Mouse (Mus musculus): ENCODE measurements at regions not wholly inside any gene's neighbourhood (a gene's known extent, or its start where the extent isn't known, plus 50 kb on each side); places are given as distances from the start of the nearest gene placed in this dataset.

- Histone ChIP-seq H3K4me2 (replicated peaks; ENCODE audit: low read depth, low read length, severe bottlenecking) (no peak overlapping the region), H3K9me3 (ENCODE audit: control insufficient read depth, low read length) (no peaks in the 10 kb centered on the region), H3K36me3 (ENCODE audit: control insufficient read depth, insufficient read depth, low read length) (no peaks in the 10 kb centered on the region), H3K9ac (ENCODE audit: low read depth, low read length, severe bottlenecking) (no peak overlapping the region), H3K27ac (replicated peaks; ENCODE audit: low read depth, low read length) (no peak overlapping the region), H3K27me3 (ENCODE audit: control insufficient read depth, insufficient read depth, low read length) (no peaks in the 10 kb centered on the region), H3K4me1 (ENCODE audit: control insufficient read depth, insufficient read depth, low read length) (no peaks in the 10 kb centered on the region), H3K4me3 (replicated peaks; ENCODE audit: low read length) (no peak overlapping the region)
- DNase-seq (ENCODE audit: low spot score) (no peak), ATAC-seq (ENCODE audit: low FRiP score, low read depth) (no peak)
- no peak for TF ChIP-seq POLR2A (IDR thresholded peaks at IDR 0.05; ENCODE audit: borderline replicate concordance, extremely low read depth, insufficient read depth, insufficient read length)
- WGBS, result 43% methylated on average over 3 of the region's 3 CpGs
These were observed 111.1 kb downstream of the S1pr1 start for GRCm38 (mm10) chr3:115603803-115604202.

GRCm38 (mm10) chr3:115599281-115599680, 115.6 kb downstream of the S1pr1 start:
- no peak overlapping the region for H3K27ac ChIP-seq (replicated peaks; ENCODE audit: low read depth, low read length)
- H3K4me2 ChIP-seq (replicated peaks; ENCODE audit: low read depth, low read length, severe bottlenecking), result no peak overlapping the region
- ATAC-seq (ENCODE audit: low FRiP score, low read depth), result no peak
- no peaks in the 10 kb centered on the region for H3K36me3 ChIP-seq (ENCODE audit: control insufficient read depth, insufficient read depth, low read length)
- H3K4me3 ChIP-seq (replicated peaks; ENCODE audit: low read length), result no peak overlapping the region
- no peak for TF ChIP-seq POLR2A (IDR thresholded peaks at IDR 0.05; ENCODE audit: borderline replicate concordance, extremely low read depth, insufficient read depth, insufficient read length)
- no peak overlapping the region for H3K9ac ChIP-seq (ENCODE audit: low read depth, low read length, severe bottlenecking)
- no peaks in the 10 kb centered on the region for H3K4me1 ChIP-seq (ENCODE audit: control insufficient read depth, insufficient read depth, low read length)
- no peak for DNase-seq (ENCODE audit: low spot score)
- no peaks in the 10 kb centered on the region for H3K27me3 ChIP-seq (ENCODE audit: control insufficient read depth, insufficient read depth, low read length)
- WGBS, result 84% methylated on average over 2 of the region's 2 CpGs
- no peaks in the 10 kb centered on the region for H3K9me3 ChIP-seq (ENCODE audit: control insufficient read depth, low read length)

GRCm38 (mm10) chr3:115596523-115596922, 118.3 kb downstream of the S1pr1 start:
- Histone ChIP-seq H3K9me3 (ENCODE audit: control insufficient read depth, low read length) (no peaks in the 10 kb centered on the region), H3K4me3 (replicated peaks; ENCODE audit: low read length) (no peak overlapping the region), H3K4me2 (replicated peaks; ENCODE audit: low read depth, low read length, severe bottlenecking) (no peak overlapping the region), H3K27me3 (ENCODE audit: control insufficient read depth, insufficient read depth, low read length) (no peaks in the 10 kb centered on the region), H3K27ac (replicated peaks; ENCODE audit: low read depth, low read length) (no peak overlapping the region), H3K9ac (ENCODE audit: low read depth, low read length, severe bottlenecking) (no peak overlapping the region), H3K36me3 (ENCODE audit: control insufficient read depth, insufficient read depth, low read length) (no peaks in the 10 kb centered on the region), H3K4me1 (ENCODE audit: control insufficient read depth, insufficient read depth, low read length) (no peaks in the 10 kb centered on the region)
- peak; percentile 14 for DNase-seq (ENCODE audit: low spot score)
- WGBS, result 29% methylated on average over 6 of the region's 6 CpGs
- ATAC-seq (ENCODE audit: low FRiP score, low read depth), result no peak
- TF ChIP-seq POLR2A (IDR thresholded peaks at IDR 0.05; ENCODE audit: borderline replicate concordance, extremely low read depth, insufficient read depth, insufficient read length), result no peak

- TF ChIP-seq POLR2A (IDR thresholded peaks at IDR 0.05; ENCODE audit: borderline replicate concordance, extremely low read depth, insufficient read depth, insufficient read length), result no peak
- Histone ChIP-seq H3K36me3 (ENCODE audit: control insufficient read depth, insufficient read depth, low read length) (no peaks in the 10 kb centered on the region), H3K4me2 (replicated peaks; ENCODE audit: low read depth, low read length, severe bottlenecking) (no peak overlapping the region), H3K4me1 (ENCODE audit: control insufficient read depth, insufficient read depth, low read length) (no peaks in the 10 kb centered on the region), H3K4me3 (replicated peaks; ENCODE audit: low read length) (no peak overlapping the region), H3K27ac (replicated peaks; ENCODE audit: low read depth, low read length) (no peak overlapping the region), H3K9ac (ENCODE audit: low read depth, low read length, severe bottlenecking) (no peak overlapping the region), H3K27me3 (ENCODE audit: control insufficient read depth, insufficient read depth, low read length) (no peaks in the 10 kb centered on the region), H3K9me3 (ENCODE audit: control insufficient read depth, low read length) (no peaks in the 10 kb centered on the region)
- DNase-seq (ENCODE audit: low spot score) (no peak), ATAC-seq (ENCODE audit: low FRiP score, low read depth) (no peak)
- 74% methylated on average over 5 of the region's 5 CpGs for WGBS
These were observed 124.2 kb downstream of the S1pr1 start for GRCm38 (mm10) chr3:115590716-115591115.

- DNase-seq (ENCODE audit: low spot score) (no peak), ATAC-seq (ENCODE audit: low FRiP score, low read depth) (no peak)
- Histone ChIP-seq H3K4me3 (replicated peaks; ENCODE audit: low read length) (no peak overlapping the region), H3K9ac (ENCODE audit: low read depth, low read length, severe bottlenecking) (no peak overlapping the region), H3K4me1 (ENCODE audit: control insufficient read depth, insufficient read depth, low read length) (no peaks in the 10 kb centered on the region), H3K27ac (replicated peaks; ENCODE audit: low read depth, low read length) (no peak overlapping the region), H3K4me2 (replicated peaks; ENCODE audit: low read depth, low read length, severe bottlenecking) (no peak overlapping the region), H3K27me3 (ENCODE audit: control insufficient read depth, insufficient read depth, low read length) (no peaks in the 10 kb centered on the region), H3K9me3 (ENCODE audit: control insufficient read depth, low read length) (no peaks in the 10 kb centered on the region), H3K36me3 (ENCODE audit: control insufficient read depth, insufficient read depth, low read length) (no peaks in the 10 kb centered on the region)
- no peak for TF ChIP-seq POLR2A (IDR thresholded peaks at IDR 0.05; ENCODE audit: borderline replicate concordance, extremely low read depth, insufficient read depth, insufficient read length)
- WGBS, result 37% methylated on average over 2 of the region's 2 CpGs
These were observed 126.3 kb downstream of the S1pr1 start for GRCm38 (mm10) chr3:115588585-115588984.

All from limb, embryonic 14.5 days (tissue).